Mouse (Mus musculus) T-cell, adult 2 months (primary cell): ENCODE results near the gene Armh4.
"Not testable (repeated sequence)": the region's sequence is repeated elsewhere in the genome, so short reads cannot be mapped to it uniquely, and the experiment has no call there.

Source experiments
- DNase-seq: peaks from one replicate; pipeline ENCODE4 v3.0.0; 2022; ENCODE audit warnings: low spot score

Armh4 gene

DNA sequence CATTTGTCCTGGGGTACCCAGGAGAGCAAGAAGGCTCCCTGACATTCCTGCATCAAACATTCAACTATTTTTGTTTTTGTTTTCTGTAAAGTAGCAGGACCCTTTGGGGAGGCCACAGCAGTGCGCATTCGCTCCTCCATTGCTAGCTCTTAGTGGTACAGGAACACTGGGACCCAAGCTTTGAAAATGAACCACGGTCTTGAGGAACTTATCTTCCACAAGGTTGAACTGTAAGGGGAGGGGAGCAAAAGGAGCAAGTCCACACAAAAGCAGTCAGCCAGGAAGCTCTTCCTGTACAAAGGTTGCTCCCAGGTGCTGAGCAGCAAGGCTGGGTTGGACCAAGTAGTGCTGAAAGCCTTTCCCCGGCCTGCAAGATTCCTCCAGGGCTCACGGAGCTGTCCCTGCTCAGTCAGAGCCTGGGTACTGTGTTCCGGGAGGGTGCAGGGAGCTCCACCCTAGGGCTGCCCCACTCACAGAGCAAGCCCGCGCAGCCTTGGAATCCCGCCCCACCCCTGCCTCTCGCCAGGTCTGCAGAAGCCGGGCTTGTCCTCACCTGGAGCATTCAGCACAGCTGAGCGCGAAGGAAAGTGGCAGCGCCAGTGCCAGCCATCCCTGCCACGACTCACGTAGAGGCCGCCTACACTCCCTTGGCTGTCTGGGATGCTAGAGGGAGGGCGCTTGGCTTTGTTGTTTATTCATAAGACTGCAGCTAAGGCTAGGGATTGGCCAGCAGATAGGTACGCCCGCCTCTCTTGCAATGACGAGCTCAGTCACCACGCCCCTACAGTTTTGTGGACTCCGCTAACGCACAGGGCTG, at the start of gene Armh4:
Gene Armh4 (minus strand): TSS at position 669 of the 817 bp plus-strand sequence.
- DNase-seq = no peak

DNA sequence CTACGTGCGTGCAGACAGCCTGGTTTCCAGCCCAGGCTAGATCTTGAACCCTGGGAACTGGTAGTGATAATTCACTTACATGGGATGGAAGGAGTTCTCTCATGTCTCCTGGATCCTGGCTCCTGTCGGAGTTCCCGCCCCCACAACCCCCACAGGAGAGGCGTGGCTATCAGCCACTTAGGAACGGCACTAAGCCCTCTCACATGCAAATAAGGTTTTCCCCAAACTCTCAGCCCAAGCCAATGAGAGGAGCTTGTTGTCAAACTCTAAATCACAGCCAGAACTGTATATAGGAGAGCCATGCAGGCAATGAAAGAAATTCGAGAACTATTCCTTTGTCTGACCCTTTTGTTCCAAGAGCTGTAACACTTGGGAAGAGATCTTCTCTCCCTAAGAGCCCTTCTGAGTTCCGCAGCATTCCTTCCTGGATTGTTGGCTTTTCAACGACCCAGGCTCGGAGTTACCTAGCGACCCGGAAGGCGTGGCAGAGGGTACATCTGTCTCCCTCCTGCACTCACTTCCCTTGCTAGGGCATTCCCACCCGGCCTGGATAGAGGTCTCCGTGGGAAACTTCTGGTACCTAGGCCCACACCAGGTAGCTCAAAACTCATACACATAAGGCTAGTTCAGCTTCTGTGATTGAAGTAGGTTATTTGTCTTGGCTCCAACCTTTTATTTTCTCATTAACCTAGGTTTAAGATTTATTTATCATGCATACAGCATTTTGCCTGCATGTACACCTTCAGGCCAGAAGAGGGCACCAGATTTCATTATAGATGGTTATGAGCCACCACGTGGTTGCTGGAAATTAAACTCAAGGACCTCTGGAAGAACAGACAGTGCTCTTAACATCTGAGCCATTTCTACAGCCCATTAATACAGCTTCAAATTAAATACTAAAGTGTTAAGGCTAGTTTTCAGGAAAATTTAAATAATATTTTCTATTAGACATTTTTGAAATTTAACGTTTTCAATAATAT, 46.3 kb upstream of the Armh4 start:
- DNase-seq = no peak

DNA sequence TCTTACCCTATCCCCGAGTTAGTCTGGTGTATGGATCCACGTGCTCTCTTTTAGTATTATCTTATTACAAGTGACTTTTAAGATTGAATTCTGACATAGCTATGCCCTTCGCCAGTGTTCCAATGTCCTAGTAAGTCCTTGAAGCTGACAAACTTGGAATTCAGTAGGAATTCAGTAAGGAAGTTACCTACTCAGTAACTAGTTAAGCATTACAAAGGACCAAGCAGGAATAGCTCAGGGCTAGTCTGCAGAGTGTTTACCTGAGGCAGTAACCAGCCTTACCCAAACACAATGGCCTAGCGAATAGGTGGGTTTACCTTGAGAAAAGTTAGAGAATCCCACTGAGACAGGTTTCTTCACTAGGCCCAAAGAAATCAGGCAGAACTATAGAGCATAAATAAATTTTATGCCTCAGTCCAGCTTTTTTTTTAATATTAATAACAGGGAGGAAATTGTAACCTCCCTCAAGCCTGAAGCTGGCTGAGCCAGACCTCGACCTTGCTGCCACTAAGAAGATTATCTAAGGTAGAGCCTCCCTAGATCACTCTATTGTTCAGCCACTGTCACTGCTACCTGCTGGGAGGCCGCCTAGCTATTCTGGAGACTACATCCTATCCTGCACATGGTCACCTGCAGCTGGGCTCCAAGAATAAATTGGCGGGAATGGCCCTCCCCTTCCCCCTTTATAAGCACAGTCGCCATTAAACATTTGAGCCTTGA, 36.7 kb upstream of the Armh4 start:
- not testable (repeated sequence) for DNase-seq

DNA sequence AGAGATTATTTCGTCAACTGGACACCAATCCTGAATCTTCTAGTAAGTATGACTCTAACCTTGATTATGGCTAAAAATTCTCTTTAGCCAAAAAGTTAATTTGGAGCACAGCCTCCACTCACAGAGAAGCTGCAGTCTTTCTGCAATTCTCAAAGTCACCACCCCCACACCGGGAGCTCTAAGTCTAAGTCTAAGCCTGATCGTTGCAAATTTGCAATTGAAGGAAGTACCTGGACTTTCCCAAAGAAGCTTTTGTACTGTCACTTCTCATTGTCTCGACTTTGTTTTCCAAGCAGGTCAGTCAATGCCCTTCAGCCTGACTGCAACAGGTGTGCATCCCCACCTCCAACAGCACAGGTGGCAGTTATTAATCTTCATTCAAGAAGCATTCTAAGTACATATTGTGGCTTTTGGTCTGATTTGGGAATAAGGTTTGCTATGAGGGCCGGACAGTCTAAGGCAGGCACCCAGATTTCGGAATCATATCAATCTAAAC, 35.6 kb upstream of the Armh4 start:
- not testable (repeated sequence) for DNase-seq

DNA sequence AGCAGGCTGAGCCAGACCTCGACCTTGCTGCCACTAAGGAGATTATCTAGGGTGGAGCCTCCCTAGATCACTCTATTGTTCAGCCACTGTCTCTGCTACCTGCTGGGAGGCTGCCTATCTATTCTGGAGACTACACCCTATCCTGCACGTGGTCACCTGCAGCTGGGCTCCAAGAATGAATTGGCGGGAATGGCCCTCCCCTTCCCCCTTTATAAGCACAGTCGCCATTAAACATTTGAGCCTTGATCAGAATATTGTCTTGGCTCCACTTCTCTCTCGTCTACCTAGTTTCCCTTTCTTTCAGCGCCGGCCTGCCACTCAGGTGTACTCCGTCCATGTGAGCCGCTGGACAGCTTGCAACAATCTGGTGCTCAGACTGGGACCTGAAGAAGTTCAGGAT, 29.8 kb upstream of the Armh4 start:
- DNase-seq = not testable (repeated sequence)

DNA sequence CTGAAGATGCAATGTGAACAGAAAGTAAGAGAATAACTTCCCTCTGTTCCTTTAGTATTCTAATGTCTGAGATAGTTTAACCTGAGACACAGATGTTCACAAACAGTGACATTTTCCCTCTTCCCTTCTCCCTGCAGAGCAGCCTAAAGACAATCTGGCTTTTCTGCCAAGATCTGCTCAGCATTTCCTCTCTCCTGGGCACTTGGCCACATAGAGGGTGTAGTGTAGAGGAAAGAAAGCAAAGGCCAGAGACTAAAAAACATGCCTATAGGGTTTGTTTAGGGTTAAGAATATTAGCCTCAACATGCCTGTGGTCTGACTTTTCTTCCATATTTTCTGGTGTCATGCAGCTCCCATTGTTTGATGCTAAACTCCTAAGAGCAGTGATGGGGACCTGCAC, 21.9 kb upstream of the Armh4 start:
- not testable (repeated sequence) for DNase-seq

DNA sequence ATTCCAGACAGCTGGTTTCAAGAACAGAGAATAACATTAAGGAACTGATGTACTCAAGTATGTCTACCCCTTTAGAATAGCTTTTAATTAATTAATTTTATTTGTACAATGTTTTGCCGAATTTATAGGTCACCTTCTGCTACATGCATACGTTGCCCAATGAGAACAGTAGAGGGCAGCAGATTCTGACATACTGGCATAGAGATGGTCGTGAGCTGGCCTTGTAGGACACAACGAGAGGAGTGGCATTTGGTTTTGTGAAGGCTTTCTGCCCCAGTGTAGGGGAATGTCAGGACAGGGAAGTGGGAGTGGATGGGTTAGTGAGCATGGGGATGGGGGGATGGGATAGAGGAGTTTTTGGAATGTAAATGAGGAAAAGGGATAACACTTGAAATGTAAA, 18.3 kb upstream of the Armh4 start:
- no peak for DNase-seq

DNA sequence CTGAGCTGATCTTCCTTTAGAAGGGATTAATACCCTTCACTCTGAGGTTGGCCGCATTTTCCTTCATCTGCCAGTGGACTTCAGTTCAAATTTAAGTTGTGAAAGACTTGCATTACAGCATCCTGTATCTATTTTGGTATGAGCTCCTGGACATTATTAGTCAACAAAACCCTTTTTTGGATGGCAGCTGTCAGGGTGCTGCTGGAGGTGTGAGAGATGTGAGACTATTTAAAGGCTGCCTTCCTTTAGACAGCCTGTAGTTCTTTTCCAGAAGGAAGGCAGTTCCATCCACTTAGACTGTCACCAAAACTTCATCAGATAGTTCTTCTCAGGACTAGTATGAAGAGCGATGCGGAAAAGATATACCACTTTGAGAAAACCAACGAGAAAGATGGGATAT, 10.8 kb upstream of the Armh4 start:
- DNase-seq = no peak

DNA sequence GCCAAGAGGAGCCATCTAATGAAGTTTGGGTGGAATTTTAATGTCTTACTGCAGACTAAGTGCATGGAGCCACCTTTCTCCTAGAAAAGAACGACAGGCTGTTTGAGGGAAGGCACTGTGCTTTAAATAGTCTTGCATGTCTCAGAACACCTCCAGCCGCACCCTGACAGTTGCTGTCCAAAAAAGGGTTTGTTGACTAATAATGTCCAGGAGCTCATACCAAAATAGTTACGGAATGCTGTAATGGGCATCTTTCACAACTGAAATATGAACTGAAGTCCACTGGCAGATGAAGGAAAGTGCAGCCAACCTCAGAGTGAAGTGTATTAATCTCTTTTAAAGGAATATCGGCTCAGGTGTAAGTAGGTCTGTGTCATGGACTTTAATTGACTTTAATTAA, 7.4 kb upstream of the Armh4 start:
- DNase-seq = no peak

DNA sequence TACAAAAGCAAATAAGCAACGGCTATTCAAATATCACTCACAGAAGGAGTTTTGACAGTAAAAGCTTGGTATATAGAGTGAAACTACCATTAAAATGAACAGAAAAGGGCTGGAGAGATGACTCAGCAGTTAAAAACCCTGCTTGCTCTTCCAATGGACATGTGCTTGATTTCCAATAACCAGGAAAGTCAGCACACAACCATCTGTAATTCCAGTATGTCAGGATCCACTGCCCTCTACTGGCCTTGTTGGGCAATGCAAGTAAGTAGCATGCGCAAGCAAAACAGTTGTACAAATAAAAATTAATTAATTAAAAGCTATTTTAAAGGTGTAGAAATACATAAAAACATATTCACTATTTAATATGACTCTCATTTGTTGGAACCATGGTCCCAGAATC, 2.6 kb upstream of the Armh4 start:
- no peak for DNase-seq

DNA sequence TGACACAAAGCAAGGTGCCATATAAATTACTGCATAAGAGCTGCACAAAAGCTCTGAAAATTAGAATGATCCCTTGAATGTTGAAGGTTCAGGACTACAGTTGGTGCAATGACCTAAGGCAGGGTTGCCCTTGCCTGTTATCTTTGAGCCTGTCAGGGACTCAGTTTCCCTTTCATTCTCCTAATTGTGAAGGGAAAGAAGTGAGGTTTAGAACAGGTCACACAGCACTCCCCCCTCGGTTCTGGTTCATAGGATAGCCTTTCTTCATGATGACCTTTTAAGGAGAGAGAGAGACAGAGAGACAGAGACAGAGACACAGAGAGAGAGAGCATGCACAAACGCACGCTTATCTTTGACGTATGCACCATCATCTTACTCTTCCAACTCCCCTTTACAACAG, 683 bp upstream of the Armh4 start:
- DNase-seq = no peak

DNA sequence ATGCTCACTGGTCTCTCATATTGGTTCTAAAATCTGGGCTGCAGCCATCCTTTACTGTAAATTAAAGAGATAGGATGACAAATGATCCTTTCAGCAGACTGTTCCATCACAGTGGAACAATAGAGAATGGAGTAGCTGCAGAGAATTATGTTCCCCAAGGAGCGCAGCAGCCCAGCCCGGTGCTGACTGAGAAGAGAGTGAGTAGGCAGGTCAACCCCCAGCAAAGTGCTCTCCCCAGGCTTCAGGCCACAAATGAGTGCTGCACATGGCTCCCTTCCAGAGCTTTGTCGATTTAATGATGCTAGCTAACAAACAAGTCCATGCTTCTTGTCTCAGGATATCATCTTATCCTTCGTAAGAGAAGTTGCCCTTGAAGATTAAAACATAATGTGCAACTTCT, 2.8 kb downstream of the Armh4 start:
- DNase-seq = no peak

DNA sequence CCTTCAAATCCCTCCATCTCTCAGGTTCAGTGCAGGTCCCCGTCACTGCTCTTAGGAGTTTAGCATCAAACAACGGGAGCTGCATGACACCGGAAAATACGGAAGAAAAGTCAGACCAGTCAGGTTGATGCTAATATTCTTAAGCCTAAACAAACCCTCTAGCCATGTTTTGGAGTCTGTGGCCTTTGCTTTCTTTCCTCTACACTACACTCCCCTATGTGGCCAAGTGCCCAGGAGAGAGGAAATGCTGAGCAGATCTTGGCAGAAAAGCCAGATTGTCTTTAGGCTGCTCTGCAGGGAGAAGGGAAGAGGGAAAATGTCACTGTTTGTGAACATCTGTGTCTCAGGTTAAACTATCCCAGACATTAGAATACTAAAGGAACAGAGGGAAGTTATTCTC, 5.6 kb downstream of the Armh4 start:
- DNase-seq = not testable (repeated sequence)

DNA sequence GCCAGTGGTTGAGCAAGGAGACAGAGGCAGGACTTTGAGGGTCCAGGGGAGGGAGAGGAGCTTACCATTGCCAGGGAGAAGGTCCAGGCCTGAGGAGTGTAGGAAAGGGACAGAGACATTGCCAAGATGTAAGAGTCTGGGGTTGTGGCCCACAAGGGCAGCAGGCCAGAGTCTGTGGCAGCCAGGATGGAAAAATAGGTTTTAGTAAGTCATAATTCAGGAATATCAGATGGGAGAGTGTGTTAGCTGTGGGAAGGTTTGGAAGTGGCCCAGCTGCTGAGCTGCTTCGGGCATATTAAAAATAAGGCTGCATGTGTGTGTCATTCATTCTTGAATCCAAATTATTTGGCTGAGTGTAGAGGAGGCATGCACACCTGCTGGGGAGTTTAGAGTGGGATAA, 11.4 kb downstream of the Armh4 start:
- DNase-seq = no peak

DNA sequence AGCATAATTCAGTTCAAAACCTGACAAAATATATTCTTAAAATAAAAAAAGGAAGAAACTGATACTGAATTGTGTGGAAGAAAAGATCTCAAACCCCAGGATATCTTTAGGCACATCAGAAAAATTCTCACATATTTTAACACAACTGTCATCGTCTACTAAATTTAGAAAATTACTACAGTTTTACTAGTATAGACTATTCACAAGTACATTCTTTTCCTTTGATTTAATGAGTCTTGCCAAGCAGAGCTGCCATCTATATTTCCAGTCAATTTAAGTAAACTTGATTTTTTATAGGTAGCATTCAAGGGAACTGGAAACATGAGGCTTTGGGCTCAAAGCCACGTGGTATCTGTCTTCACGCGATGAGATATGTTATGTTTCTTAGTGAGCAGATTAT, 16.6 kb downstream of the Armh4 start:
- DNase-seq = no peak

DNA sequence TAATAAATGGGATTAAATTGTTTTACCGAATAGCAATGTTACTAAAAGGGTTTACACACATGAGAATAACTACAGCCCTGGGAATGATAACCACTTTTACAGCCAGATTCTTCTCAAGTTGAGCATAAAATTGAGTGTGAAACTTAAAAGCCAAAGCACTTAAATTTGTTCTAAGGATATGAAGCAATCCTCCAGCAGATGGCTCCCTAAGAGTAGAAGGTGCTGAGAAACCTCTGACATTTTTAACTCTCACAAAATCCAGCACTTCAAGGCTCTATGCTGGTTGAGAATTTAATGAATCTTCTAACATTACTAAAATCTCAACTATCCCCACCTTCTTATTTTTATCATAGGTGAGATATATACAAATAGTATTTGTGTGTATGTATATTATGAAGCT, 27.3 kb downstream of the Armh4 start:
- no peak for DNase-seq

DNA sequence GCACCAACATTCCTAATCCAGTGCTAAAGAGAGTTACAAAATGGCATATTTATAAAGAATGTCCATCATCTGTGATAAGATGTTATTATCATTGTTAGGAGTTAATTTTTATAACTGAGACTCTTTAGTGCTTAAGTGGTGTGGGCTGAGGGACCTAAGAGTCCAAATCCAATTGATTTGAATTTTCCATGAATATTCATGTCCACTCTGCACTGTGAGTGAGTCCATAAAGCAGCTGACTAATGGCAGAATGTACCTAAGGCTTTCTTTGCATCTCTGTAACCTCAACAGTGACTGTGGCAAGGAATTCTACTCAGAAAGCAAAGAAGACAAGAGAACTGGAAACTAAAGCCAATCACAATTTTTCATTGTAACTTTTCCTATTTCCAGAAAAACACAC, 30.6 kb downstream of the Armh4 start:
- no peak for DNase-seq

DNA sequence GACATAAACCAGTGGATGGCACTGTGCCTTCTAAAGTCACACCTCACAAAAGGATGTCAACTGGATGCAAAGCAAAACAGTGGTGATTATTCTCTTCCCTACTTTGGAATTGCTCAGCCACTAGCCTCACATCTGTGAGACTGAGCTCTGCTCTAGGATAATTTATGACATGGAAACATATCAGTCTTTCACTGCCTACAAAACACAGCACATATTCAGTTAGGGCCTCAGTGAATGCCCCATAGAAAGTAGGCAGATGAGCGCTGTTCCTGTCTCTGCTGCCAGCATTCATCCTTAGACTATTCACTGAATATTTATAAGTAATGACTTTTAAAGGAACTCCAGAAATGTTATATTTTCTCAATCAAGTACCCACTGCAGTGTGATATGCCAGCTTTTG, 37.3 kb downstream of the Armh4 start:
- no peak for DNase-seq

DNA sequence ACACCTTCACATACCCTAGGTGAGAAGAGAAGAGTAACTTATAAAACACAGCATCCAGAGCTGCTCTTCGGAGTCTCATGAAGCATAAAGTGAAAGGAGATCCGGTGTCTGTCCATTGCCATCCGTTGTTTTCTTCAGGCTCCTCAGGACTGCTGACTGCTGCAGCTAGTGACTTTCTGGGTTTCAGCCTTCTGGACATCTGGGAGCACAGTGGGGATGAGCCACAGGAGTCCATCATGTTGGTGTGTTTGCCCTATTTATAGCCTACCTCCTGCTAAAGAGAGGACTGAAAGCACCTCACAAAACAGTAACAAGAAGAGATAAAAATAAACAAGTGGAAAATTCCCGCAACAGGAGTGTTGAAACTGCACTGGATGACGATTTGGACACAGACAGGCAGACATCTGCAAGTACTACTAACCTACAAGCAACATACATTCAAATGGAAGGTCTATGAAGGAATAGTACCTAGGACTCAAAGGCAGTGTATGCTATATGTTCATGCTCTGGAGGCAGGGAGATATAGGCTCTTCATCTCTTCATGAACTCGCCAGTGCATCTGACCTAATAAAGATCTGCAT, 39.1 kb downstream of the Armh4 start:
- no peak for DNase-seq

DNA sequence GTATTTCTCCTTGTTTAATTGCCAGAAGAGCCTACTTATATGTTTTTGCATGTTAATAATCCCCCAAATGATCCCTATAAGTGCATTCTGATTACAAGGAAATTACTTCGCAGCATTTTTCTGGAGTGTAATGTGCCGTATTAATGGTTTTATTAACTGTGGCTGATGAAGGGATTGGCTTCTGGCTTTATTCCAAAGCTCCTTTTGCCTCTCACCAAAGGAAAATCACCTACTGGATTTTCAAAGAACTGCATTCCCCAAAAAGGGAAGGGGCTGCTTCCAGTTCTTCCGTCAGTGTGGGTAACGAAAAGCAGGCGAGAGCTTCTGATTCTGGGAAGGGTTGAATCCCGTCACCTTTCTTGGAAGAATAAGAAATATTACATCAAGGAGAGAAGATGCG, 43.9 kb downstream of the Armh4 start:
- no peak for DNase-seq

DNA sequence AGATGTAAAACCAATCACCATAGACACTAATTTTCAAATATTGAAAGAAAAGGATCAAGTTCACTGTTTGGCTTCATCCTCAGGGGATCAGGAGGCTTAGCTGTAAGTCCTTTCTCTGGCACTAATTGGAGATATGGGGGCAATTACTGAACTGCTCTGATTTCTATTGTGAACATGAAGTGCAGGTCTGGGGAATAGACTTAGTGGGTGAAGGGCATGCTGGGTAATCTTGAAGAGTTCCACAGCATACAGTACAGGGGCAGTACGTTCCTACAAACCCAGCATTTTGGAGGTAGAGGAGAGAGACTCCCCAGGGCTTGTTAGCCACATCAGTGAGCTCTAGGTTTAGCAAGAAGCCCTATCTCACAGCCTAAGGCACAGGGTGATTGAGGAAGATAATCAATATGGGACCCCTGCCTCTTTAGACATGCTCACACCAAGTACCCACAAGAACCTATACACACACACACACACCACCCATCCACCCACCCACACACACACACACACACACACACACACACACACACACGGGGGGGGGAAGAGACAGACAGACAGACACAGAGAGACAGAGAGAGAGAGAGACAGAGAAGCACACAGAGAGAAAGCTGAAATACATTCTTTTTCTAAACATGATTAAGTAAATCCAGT, 44.6 kb downstream of the Armh4 start:
- DNase-seq = no peak
